Mouse (Mus musculus): Measurements from ENCODE around the gene Mical3. TPM values are rescaled to one million over a fixed set of nuclear protein-coding genes. Genes with fewer than 3 reads are reported as not detected.

Mical3 gene
- total and polyA plus RNA-seq, 2 experiments from 2014 or later, result 17.5 to 78.7 TPM

DNA sequence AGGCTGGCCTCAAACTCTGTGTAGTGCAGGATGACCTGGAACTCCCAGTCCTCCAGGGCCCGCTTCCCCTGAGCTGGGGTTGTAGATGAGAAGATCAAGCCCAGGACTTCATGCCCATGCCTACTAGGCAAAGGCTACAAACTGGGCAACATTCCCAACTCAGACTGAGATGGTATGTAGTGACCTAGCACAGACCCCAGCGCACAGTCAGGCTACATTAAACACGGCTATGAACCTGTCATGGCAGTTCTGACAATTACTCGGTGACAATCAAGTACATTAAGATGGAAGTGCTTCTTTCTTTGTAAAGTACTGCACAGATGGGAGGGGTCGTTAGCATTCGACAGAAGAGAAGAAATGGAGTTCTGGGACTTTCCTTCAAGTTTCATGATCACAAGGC is 44.0 kb upstream of the Mical3 start:
- no peaks in the 10 kb centered on the region for H3K27me3 ChIP-seq (ENCODE audit: insufficient read depth, low read length)
- H3K4me1 ChIP-seq (ENCODE audit: insufficient read depth), result no peaks in the 10 kb centered on the region
- no peak overlapping the region for H3K27ac ChIP-seq (ENCODE audit: low read depth, low read length)
- WGBS, result 83% methylated on average over 6 of the region's 6 CpGs
- TF ChIP-seq CTCF (IDR thresholded peaks at IDR 0.05; ENCODE audit: low read depth), result no peak
- H3K9ac ChIP-seq, result no peak overlapping the region
- no peaks in the 10 kb centered on the region for H3K9me3 ChIP-seq (ENCODE audit: low read length)
- no peaks in the 10 kb centered on the region for H3K36me3 ChIP-seq (ENCODE audit: insufficient read depth)
- H3K4me3 ChIP-seq (ENCODE audit: low read depth, low read length), result no peak overlapping the region
- H3K4me2 ChIP-seq (ENCODE audit: low read depth), result no peak overlapping the region
- ATAC-seq (no peak), DNase-seq (no peak)

GRCm38 (mm10) chr6:121173471-121173870 is 42.7 kb upstream of the Mical3 start:
- no peak for TF ChIP-seq CTCF (IDR thresholded peaks at IDR 0.05; ENCODE audit: low read depth)
- H3K27me3 ChIP-seq (ENCODE audit: insufficient read depth, low read length), result no peaks in the 10 kb centered on the region
- no peak for ATAC-seq
- H3K4me1 ChIP-seq (ENCODE audit: insufficient read depth), result no peaks in the 10 kb centered on the region
- H3K4me3 ChIP-seq (ENCODE audit: low read depth, low read length), result no peak overlapping the region
- no peaks in the 10 kb centered on the region for H3K36me3 ChIP-seq (ENCODE audit: insufficient read depth)
- H3K9me3 ChIP-seq (ENCODE audit: low read length), result no peaks in the 10 kb centered on the region
- no peak overlapping the region for H3K4me2 ChIP-seq (ENCODE audit: low read depth)
- no peak overlapping the region for H3K9ac ChIP-seq
- 79% methylated on average over 5 of the region's 5 CpGs for WGBS
- no peak overlapping the region for H3K27ac ChIP-seq (ENCODE audit: low read depth, low read length)
- DNase-seq, result no peak

GRCm38 (mm10) chr6:121171102-121171501 is 40.3 kb upstream of the Mical3 start:
- no peak overlapping the region for H3K4me2 ChIP-seq (ENCODE audit: low read depth)
- H3K36me3 ChIP-seq (ENCODE audit: insufficient read depth), result no peaks in the 10 kb centered on the region
- no peaks in the 10 kb centered on the region for H3K27me3 ChIP-seq (ENCODE audit: insufficient read depth, low read length)
- H3K4me1 ChIP-seq (ENCODE audit: insufficient read depth), result no peaks in the 10 kb centered on the region
- H3K9ac ChIP-seq, result no peak overlapping the region
- H3K4me3 ChIP-seq (ENCODE audit: low read depth, low read length), result no peak overlapping the region
- ATAC-seq, result no peak
- DNase-seq, result no peak
- H3K27ac ChIP-seq (ENCODE audit: low read depth, low read length), result no peak overlapping the region
- WGBS, result 70% methylated on average over 6 of the region's 6 CpGs
- H3K9me3 ChIP-seq (ENCODE audit: low read length), result no peaks in the 10 kb centered on the region
- TF ChIP-seq CTCF (IDR thresholded peaks at IDR 0.05; ENCODE audit: low read depth), result no peak

DNA sequence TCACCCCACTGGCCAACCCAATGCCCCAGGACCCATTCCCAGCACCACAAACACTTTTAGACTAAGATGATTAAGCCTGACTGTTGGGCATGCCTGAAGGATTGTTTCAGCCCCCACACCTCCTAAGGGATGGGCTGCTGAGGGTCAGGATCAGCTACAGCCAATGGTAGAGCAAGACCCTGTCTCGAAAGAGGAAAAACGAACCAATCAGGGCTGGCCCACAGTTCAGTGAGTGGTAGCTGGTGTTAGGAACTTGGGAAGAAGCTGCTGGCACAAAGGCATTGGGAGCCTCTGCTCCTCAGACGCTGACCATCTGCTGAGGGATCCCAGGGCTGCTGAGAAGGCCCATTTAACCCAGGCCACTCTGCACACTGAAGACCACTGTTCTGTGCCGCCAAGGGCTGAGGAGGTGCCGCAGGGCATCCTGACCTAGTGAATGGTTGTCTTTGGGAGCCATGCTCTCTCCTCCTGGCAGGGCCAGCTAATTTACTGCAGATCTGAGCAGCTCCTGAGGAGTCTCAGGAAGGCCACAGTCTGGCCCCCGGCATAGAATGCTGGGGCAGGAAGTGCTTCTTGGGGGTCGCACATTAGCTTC is 36.7 kb upstream of the Mical3 start:
- H3K27ac ChIP-seq (ENCODE audit: low read depth, low read length), result no peak overlapping the region
- no peak overlapping the region for H3K4me3 ChIP-seq (ENCODE audit: low read depth, low read length)
- ATAC-seq, result no peak
- H3K27me3 ChIP-seq (ENCODE audit: insufficient read depth, low read length), result no peaks in the 10 kb centered on the region
- WGBS, result 76% methylated on average over 7 of the region's 7 CpGs
- no peaks in the 10 kb centered on the region for H3K36me3 ChIP-seq (ENCODE audit: insufficient read depth)
- no peak for DNase-seq
- no peak for TF ChIP-seq CTCF (IDR thresholded peaks at IDR 0.05; ENCODE audit: low read depth)
- no peak overlapping the region for H3K9ac ChIP-seq
- no peaks in the 10 kb centered on the region for H3K4me1 ChIP-seq (ENCODE audit: insufficient read depth)
- no peaks in the 10 kb centered on the region for H3K9me3 ChIP-seq (ENCODE audit: low read length)
- no peak overlapping the region for H3K4me2 ChIP-seq (ENCODE audit: low read depth)

- Histone ChIP-seq H3K9ac (no peak overlapping the region), H3K36me3 (ENCODE audit: insufficient read depth) (no peaks in the 10 kb centered on the region), H3K4me2 (ENCODE audit: low read depth) (no peak overlapping the region), H3K27ac (ENCODE audit: low read depth, low read length) (no peak overlapping the region), H3K9me3 (ENCODE audit: low read length) (no peaks in the 10 kb centered on the region), H3K27me3 (ENCODE audit: insufficient read depth, low read length) (no peaks in the 10 kb centered on the region), H3K4me3 (ENCODE audit: low read depth, low read length) (no peak overlapping the region), H3K4me1 (ENCODE audit: insufficient read depth) (no peaks in the 10 kb centered on the region)
- DNase-seq (no peak), ATAC-seq (no peak)
- WGBS, result 42% methylated on average over 10 of the region's 10 CpGs
- TF ChIP-seq CTCF (IDR thresholded peaks at IDR 0.05; ENCODE audit: low read depth), result no peak
Measured at GRCm38 (mm10) chr6:121166098-121166552, 35.3 kb upstream of the Mical3 start.

DNA sequence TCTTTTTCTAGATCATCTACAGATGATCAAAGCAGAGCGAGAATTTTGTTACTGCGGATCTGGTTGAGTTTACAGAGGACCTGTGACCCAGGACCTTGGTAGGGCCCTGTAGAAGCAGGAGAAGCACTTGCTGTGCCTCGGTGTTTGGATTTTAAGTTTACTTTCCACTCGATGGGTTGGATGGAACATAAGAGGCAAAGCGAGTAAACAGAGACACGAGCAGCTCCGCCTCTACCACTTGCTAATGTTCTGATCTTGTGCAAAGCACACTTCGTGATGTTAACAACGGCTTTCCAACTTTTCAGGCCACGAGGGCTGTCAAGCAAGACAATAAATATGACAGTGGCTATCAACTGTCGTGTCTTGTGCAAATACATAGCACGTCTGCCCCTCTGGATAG is 31.8 kb upstream of the Mical3 start:
- Histone ChIP-seq H3K27ac (ENCODE audit: low read depth, low read length) (no peak overlapping the region), H3K36me3 (ENCODE audit: insufficient read depth) (no peaks in the 10 kb centered on the region), H3K4me1 (ENCODE audit: insufficient read depth) (no peaks in the 10 kb centered on the region), H3K9me3 (ENCODE audit: low read length) (no peaks in the 10 kb centered on the region), H3K4me2 (ENCODE audit: low read depth) (no peak overlapping the region), H3K27me3 (ENCODE audit: insufficient read depth, low read length) (no peaks in the 10 kb centered on the region), H3K4me3 (ENCODE audit: low read depth, low read length) (no peak overlapping the region), H3K9ac (no peak overlapping the region)
- WGBS, result 92% methylated on average over 12 of the region's 12 CpGs
- ATAC-seq, result no peak
- TF ChIP-seq CTCF (IDR thresholded peaks at IDR 0.05; ENCODE audit: low read depth), result no peak
- no peak for DNase-seq

DNA sequence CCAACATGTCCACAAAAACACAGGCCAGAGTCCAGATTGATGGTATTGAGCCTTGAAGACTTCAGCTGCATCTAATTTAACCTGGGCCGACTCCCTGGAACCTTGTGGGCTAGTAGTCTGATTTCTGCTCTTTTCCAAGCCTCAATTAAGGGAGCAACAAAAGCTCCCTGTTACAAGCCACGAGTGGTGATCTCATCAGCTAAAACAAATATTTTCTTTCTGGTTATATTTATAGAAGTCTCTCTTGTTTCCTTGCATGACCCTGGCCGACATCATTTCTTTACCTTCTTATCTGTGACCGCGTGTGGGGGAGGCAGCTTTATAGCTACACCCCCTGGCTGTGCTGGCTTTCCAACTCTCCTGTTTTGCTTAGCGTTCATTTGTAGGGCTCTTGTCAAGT is 29.3 kb upstream of the Mical3 start:
- H3K36me3 ChIP-seq (ENCODE audit: insufficient read depth), result no peaks in the 10 kb centered on the region
- TF ChIP-seq CTCF (IDR thresholded peaks at IDR 0.05; ENCODE audit: low read depth), result no peak
- H3K27me3 ChIP-seq (ENCODE audit: insufficient read depth, low read length), result no peaks in the 10 kb centered on the region
- DNase-seq (no peak), ATAC-seq (no peak)
- H3K9me3 ChIP-seq (ENCODE audit: low read length), result no peaks in the 10 kb centered on the region
- no peak overlapping the region for H3K9ac ChIP-seq
- H3K27ac ChIP-seq (ENCODE audit: low read depth, low read length), result no peak overlapping the region
- H3K4me1 ChIP-seq (ENCODE audit: insufficient read depth), result no peaks in the 10 kb centered on the region
- H3K4me3 ChIP-seq (ENCODE audit: low read depth, low read length), result no peak overlapping the region
- H3K4me2 ChIP-seq (ENCODE audit: low read depth), result no peak overlapping the region
- 71% methylated on average over 6 of the region's 6 CpGs for WGBS

All from forebrain, postnatal 0 days (tissue).